Mouse (Mus musculus) kidney, embryonic 14.5 days (tissue): ENCODE data around the gene Spr. TPM values are rescaled to one million over a fixed set of nuclear protein-coding genes. Genes with fewer than 3 reads are reported as not detected.

Source experiments
- ATAC-seq: fragments of 200-750 bp; cut with Nextera tagmentation; 2 replicates; pipeline ENCODE4 v1.8.0; 2017; ENCODE audit warnings: moderate number of reproducible peaks, mild to moderate bottlenecking, moderate TSS enrichment, moderate library complexity; ENCODE audit not compliant: low FRiP score, low TSS enrichment
- H3K27ac ChIP-seq: fragments of 300-500 bp; sonication (generic); 2 replicates; pipeline ENCODE4 v1.5.1; 2014; ENCODE audit warnings: low read depth, mild to moderate bottlenecking, low read length, moderate library complexity, mixed read lengths
- H3K27me3 ChIP-seq: fragments of 300-500 bp; sonication (generic); 2 replicates; pipeline ENCODE4 v1.6.1; 2014; ENCODE audit warnings: mild to moderate bottlenecking, low read length; ENCODE audit not compliant: control insufficient read depth, insufficient read depth
- H3K36me3 ChIP-seq: fragments of 300-500 bp; sonication (generic); 2 replicates; pipeline ENCODE4 v1.6.1; 2014; ENCODE audit warnings: low read length, mixed read lengths; ENCODE audit not compliant: control insufficient read depth, insufficient read depth
- H3K4me1 ChIP-seq: fragments of 300-500 bp; sonication (generic); 2 replicates; pipeline ENCODE4 v1.6.1; 2014; ENCODE audit warnings: low read length, mixed read lengths; ENCODE audit not compliant: control insufficient read depth, insufficient read depth
- H3K4me2 ChIP-seq: fragments of 300-500 bp; sonication (generic); replicated peaks from 2 replicates; pipeline ENCODE4 v1.6.1; 2014; ENCODE audit warnings: low read depth, mild to moderate bottlenecking, low read length
- H3K4me3 ChIP-seq: fragments of 300-500 bp; sonication (generic); 2 replicates; pipeline ENCODE4 v1.5.1; 2014; ENCODE audit warnings: mild to moderate bottlenecking, low read length
- H3K9ac ChIP-seq: fragments of 300-500 bp; sonication (generic); 2 replicates; pipeline ENCODE4 v1.6.1; 2014; ENCODE audit warnings: low read depth, mild to moderate bottlenecking, low read length, moderate library complexity
- H3K9me3 ChIP-seq: fragments of 300-500 bp; sonication (generic); 2 replicates; pipeline ENCODE4 v1.6.1; 2016; ENCODE audit warnings: low read length; ENCODE audit not compliant: control insufficient read depth
- WGBS: fragments of 180-500 bp; shearing (Covaris S2); extraction: QIAGEN DNeasy Blood & Tissue Kit; methylation state at CpG from one replicate; pipeline ENCODE4 v1.1.7; 2014; 5-methylcytosine and 5-hydroxymethylcytosine counted together
- polyA plus RNA-seq: library from polyadenylated mRNA; unstranded; fragments of >200 nt; fragmentation: Nextera tagmentation; extraction: Ambion mirVana; gene quantifications from 2 replicates; pipeline ENCODE4 v1.2.1, GENCODE M21; 2014

The Spr gene
- 79.4 and 100 TPM in 2 replicates for polyA plus RNA-seq

- ATAC-seq: peak; percentile 94
- Histone ChIP-seq H3K27me3 (no peaks in the 10 kb centered on the region), H3K27ac (peak within 1 kb of the TSS; percentile 94), H3K4me1 (no peaks in the 10 kb centered on the region), H3K4me3 (peak within 1 kb of the TSS; percentile 82), H3K4me2 (peak within 1 kb of the TSS; percentile 60), H3K9ac (peak within 1 kb of the TSS; percentile 77), H3K36me3 (peaks cover 14% of the 10 kb centered on the region), H3K9me3 (no peaks in the 10 kb centered on the region)
- WGBS: under 1% methylated on average over 49 of the region's 49 CpGs
Measured at GRCm38 (mm10) chr6:85137217-85138035, at the start of gene Spr. Gene Spr (minus strand): TSS chr6:85137766.

GRCm38 (mm10) chr6:85186744-85187059 lies 49.1 kb upstream of the Spr start:
- under 1% methylated on average over 15 of the region's 15 CpGs for WGBS
- Histone ChIP-seq H3K27ac (no peak overlapping the region), H3K9me3 (no peaks in the 10 kb centered on the region), H3K4me1 (peaks cover 14% of the 10 kb centered on the region; the same call in 1 of the 2 replicates), H3K27me3 (peaks cover 72% of the 10 kb centered on the region), H3K36me3 (no peaks in the 10 kb centered on the region), H3K4me3 (no peak overlapping the region), H3K4me2 (peak overlapping the region; percentile 18), H3K9ac (no peak overlapping the region)
- ATAC-seq: no peak

GRCm38 (mm10) chr6:85186033-85186743 lies 48.6 kb upstream of the Spr start:
- Histone ChIP-seq H3K9me3 (no peaks in the 10 kb centered on the region), H3K27ac (no peak overlapping the region), H3K4me2 (peak overlapping the region; percentile 36), H3K4me3 (peak overlapping the region; percentile 25), H3K9ac (no peak overlapping the region), H3K27me3 (peaks cover 70% of the 10 kb centered on the region), H3K4me1 (peaks cover 14% of the 10 kb centered on the region; the same call in 1 of the 2 replicates), H3K36me3 (no peaks in the 10 kb centered on the region)
- ATAC-seq: no peak
- WGBS: 2% methylated on average over 33 of the region's 33 CpGs

GRCm38 (mm10) chr6:85183951-85184350 lies 46.4 kb upstream of the Spr start:
- H3K36me3 ChIP-seq: no peaks in the 10 kb centered on the region
- no peak for ATAC-seq
- H3K4me2 ChIP-seq: no peak overlapping the region
- H3K4me3 ChIP-seq: no peak overlapping the region
- peaks cover 9% of the 10 kb centered on the region; the same call in 1 of the 2 replicates for H3K4me1 ChIP-seq
- no peak overlapping the region for H3K27ac ChIP-seq
- H3K27me3 ChIP-seq: peaks cover 49% of the 10 kb centered on the region
- H3K9me3 ChIP-seq: no peaks in the 10 kb centered on the region
- 47% methylated on average over 3 of the region's 3 CpGs for WGBS
- H3K9ac ChIP-seq: no peak overlapping the region

- 58% methylated on average over 2 of the region's 2 CpGs for WGBS
- Histone ChIP-seq H3K36me3 (no peaks in the 10 kb centered on the region), H3K4me2 (no peak overlapping the region), H3K27ac (no peak overlapping the region), H3K9me3 (no peaks in the 10 kb centered on the region), H3K9ac (no peak overlapping the region), H3K4me1 (no peaks in the 10 kb centered on the region), H3K4me3 (no peak overlapping the region), H3K27me3 (peaks cover 16% of the 10 kb centered on the region)
- no peak for ATAC-seq
Measured at GRCm38 (mm10) chr6:85180036-85180435, 42.5 kb upstream of the Spr start.

- ATAC-seq: no peak
- peaks cover 13% of the 10 kb centered on the region for H3K27me3 ChIP-seq
- WGBS: 80% methylated on average over 3 of the region's 3 CpGs
Measured at GRCm38 (mm10) chr6:85179569-85179968, 42.0 kb upstream of the Spr start.

GRCm38 (mm10) chr6:85165440-85165921 lies 27.9 kb upstream of the Spr start:
- H3K36me3 ChIP-seq: no peaks in the 10 kb centered on the region
- H3K9ac ChIP-seq: no peak overlapping the region
- no peaks in the 10 kb centered on the region for H3K9me3 ChIP-seq
- ATAC-seq: no peak
- H3K27ac ChIP-seq: no peak overlapping the region
- no peaks in the 10 kb centered on the region for H3K27me3 ChIP-seq
- H3K4me3 ChIP-seq: no peak overlapping the region
- 61% methylated on average over 11 of the region's 11 CpGs for WGBS
- no peak overlapping the region for H3K4me2 ChIP-seq
- no peaks in the 10 kb centered on the region for H3K4me1 ChIP-seq

More at GRCm38 (mm10) chr6:85179569-85179968, 42.0 kb upstream of the Spr start:
- H3K36me3 ChIP-seq: no peaks in the 10 kb centered on the region
- no peak overlapping the region for H3K4me2 ChIP-seq
- no peak overlapping the region for H3K4me3 ChIP-seq
- H3K27ac ChIP-seq: no peak overlapping the region
- H3K9me3 ChIP-seq: no peaks in the 10 kb centered on the region
- no peaks in the 10 kb centered on the region for H3K4me1 ChIP-seq
- no peak overlapping the region for H3K9ac ChIP-seq

GRCm38 (mm10) chr6:85160201-85160923 lies 22.8 kb upstream of the Spr start:
- H3K27me3 ChIP-seq: no peaks in the 10 kb centered on the region
- WGBS: 40% methylated on average over 4 of the region's 4 CpGs
- no peak overlapping the region for H3K27ac ChIP-seq
- peak; percentile 40; the same call in 1 of the 2 replicates for ATAC-seq
- no peaks in the 10 kb centered on the region for H3K4me1 ChIP-seq
- no peak overlapping the region for H3K4me2 ChIP-seq
- H3K4me3 ChIP-seq: no peak overlapping the region
- no peaks in the 10 kb centered on the region for H3K36me3 ChIP-seq
- H3K9me3 ChIP-seq: no peaks in the 10 kb centered on the region
- no peak overlapping the region for H3K9ac ChIP-seq
